Comparison of ENCODE assay signal across 18 mouse cellular contexts in genomic region chr10:8224046-8224445, GRCm38 (mm10).
"Had no signal": no experiment of that assay in that cellular context is flagged by ENCODE, and none has a peak within 500 bp of the region (broad histone marks: within the 10 kb centered on the region; RNA-seq: fewer than 3 reads in every experiment).

No protein-coding gene starts in this region.

- H3K9ac ChIP-seq: kidney, embryonic 15.5 days; liver, embryonic 13.5 days; midbrain, embryonic 12.5 days; midbrain, embryonic 15.5 days; neural tube, embryonic 13.5 days had no signal

- DNase-seq: kidney, adult 11 months; kidney, adult 8-10 months; kidney, postnatal 10 days; kidney, postnatal 36 days; layer of hippocampus, adult 9-11 months; left cerebral cortex, postnatal 4 days; liver, embryonic 13.5 days; lung, adult 2 months; lung, postnatal 14 days; lung, postnatal 4 days; thymus, adult 18-20 months; thymus, postnatal 36 days had no signal

- H3K4me3 ChIP-seq: kidney, embryonic 15.5 days; left cerebral cortex, adult 2 months; liver, embryonic 13.5 days; midbrain, embryonic 12.5 days; midbrain, embryonic 15.5 days; myocyte; neural tube, embryonic 13.5 days had no signal

- H3K9me3 ChIP-seq: kidney, embryonic 15.5 days; liver, embryonic 13.5 days; midbrain, embryonic 12.5 days; midbrain, embryonic 15.5 days; neural tube, embryonic 13.5 days had no signal

- ATAC-seq: midbrain, embryonic 15.5 days had no signal

- H3K4me2 ChIP-seq: kidney, embryonic 15.5 days; liver, embryonic 13.5 days; midbrain, embryonic 12.5 days; midbrain, embryonic 15.5 days; neural tube, embryonic 13.5 days had no signal

- H3K36me3 ChIP-seq: kidney, embryonic 15.5 days; liver, embryonic 13.5 days; midbrain, embryonic 12.5 days; midbrain, embryonic 15.5 days; neural tube, embryonic 13.5 days had no signal

- H3K4me1 ChIP-seq: liver, embryonic 13.5 days; midbrain, embryonic 12.5 days; midbrain, embryonic 15.5 days; neural tube, embryonic 13.5 days had no signal

- H3K27me3 ChIP-seq: kidney, embryonic 15.5 days; liver, embryonic 13.5 days; midbrain, embryonic 12.5 days; midbrain, embryonic 15.5 days; neural tube, embryonic 13.5 days had no signal

- H3K27ac ChIP-seq: kidney, embryonic 15.5 days; left cerebral cortex, adult 2 months; liver, embryonic 13.5 days; midbrain, embryonic 12.5 days; midbrain, embryonic 15.5 days; neural tube, embryonic 13.5 days had no signal
